Mouse (Mus musculus): ENCODE measurements around the gene Gcnt7.

Gene Gcnt7

DNA sequence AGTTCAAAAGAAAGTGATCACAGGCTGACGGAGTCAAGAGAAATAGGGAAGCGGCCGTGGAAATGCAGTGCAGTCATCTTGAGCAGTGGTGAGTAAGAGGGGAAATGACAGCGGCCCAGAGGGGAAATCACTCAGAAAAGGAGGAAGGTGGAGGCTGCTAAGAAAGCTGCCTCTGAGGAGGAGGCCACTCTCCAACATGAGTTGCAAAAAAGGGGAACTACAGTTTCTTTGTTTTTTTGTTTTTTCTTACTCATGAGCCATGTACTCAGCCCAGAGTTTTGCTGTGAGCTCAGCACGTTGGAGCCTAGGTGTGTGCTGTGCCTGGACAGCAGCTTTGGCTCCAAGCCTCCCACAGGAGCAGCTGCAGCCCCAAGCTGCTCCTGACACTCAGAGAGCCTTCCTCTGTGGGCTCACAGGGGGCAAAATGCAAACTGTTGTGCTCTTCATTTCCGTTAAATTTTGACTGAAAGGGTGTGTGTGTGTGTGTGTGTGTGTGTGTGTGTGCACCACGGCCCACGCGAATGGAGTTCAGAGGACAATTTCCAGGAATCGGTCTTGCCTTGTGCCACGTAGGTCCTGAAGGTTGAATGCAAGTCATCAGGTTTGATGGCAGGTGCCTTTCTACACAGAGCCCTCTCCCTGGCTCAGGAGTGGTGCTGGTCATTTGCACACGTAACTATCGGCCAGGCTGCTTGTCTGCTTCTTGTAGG is 57.1 kb downstream of the Gcnt7 start:
- no peak for DNase-seq
